Mouse (Mus musculus) retina, postnatal 7 days (tissue): Measurements from ENCODE around the gene Asic2.
"Not testable (repeated sequence)": the region's sequence is repeated elsewhere in the genome, so short reads cannot be mapped to it uniquely, and the experiment has no call there.

ENCODE experiments used
- DNase-seq: peaks from one replicate; pipeline ENCODE4 v3.0.0-alpha.2; 2012; ENCODE audit warnings: low read depth, low spot score

Asic2 gene

GRCm38 (mm10) chr11:81350498-81350897 lies 617.8 kb downstream of the Asic2 start:
- DNase-seq = not testable (repeated sequence)

- no peak for DNase-seq
Observed at GRCm38 (mm10) chr11:81331977-81332376, 636.3 kb downstream of the Asic2 start.

GRCm38 (mm10) chr11:81330982-81331381 lies 637.3 kb downstream of the Asic2 start:
- DNase-seq = no peak

GRCm38 (mm10) chr11:81328088-81328487 lies 640.2 kb downstream of the Asic2 start:
- no peak for DNase-seq

GRCm38 (mm10) chr11:81323146-81323545 lies 645.1 kb downstream of the Asic2 start:
- DNase-seq = no peak

- no peak for DNase-seq
Observed at GRCm38 (mm10) chr11:81322466-81322865, 645.8 kb downstream of the Asic2 start.

- no peak for DNase-seq
Observed at GRCm38 (mm10) chr11:81290041-81290440, 678.2 kb downstream of the Asic2 start.

- DNase-seq = no peak
Observed at GRCm38 (mm10) chr11:81283185-81283584, 685.1 kb downstream of the Asic2 start.

GRCm38 (mm10) chr11:81280070-81280469 lies 688.2 kb downstream of the Asic2 start:
- no peak for DNase-seq

- DNase-seq = no peak
Observed at GRCm38 (mm10) chr11:81277406-81277805, 690.9 kb downstream of the Asic2 start.

- DNase-seq = no peak
Observed at GRCm38 (mm10) chr11:81272677-81273418, 695.4 kb downstream of the Asic2 start.

GRCm38 (mm10) chr11:81271422-81271821 lies 696.8 kb downstream of the Asic2 start:
- no peak for DNase-seq

GRCm38 (mm10) chr11:81270518-81270917 lies 697.7 kb downstream of the Asic2 start:
- no peak for DNase-seq

GRCm38 (mm10) chr11:81263757-81264156 lies 704.5 kb downstream of the Asic2 start:
- DNase-seq = no peak

GRCm38 (mm10) chr11:81263193-81263592 lies 705.1 kb downstream of the Asic2 start:
- DNase-seq = no peak

- DNase-seq = no peak
Observed at GRCm38 (mm10) chr11:81261259-81261658, 707.0 kb downstream of the Asic2 start.

- DNase-seq = not testable (repeated sequence)
Observed at GRCm38 (mm10) chr11:81241183-81241582, 727.1 kb downstream of the Asic2 start.

GRCm38 (mm10) chr11:81239966-81240681 lies 728.1 kb downstream of the Asic2 start:
- no peak for DNase-seq

GRCm38 (mm10) chr11:81239091-81239490 lies 729.2 kb downstream of the Asic2 start:
- no peak for DNase-seq

GRCm38 (mm10) chr11:81236070-81236469 lies 732.2 kb downstream of the Asic2 start:
- DNase-seq = no peak

- no peak for DNase-seq
Observed at GRCm38 (mm10) chr11:81223361-81223760, 744.9 kb downstream of the Asic2 start.

- DNase-seq = no peak
Observed at GRCm38 (mm10) chr11:81220786-81221185, 747.5 kb downstream of the Asic2 start.

GRCm38 (mm10) chr11:81205471-81205870 lies 762.8 kb downstream of the Asic2 start:
- DNase-seq = no peak
